Mouse (Mus musculus) myocyte (in vitro differentiated cells): ENCODE data around the gene Cisd1.

Experiments
- MAX ChIP-seq: IDR thresholded peaks from one replicate; pipeline ENCODE4 v1.6.1; 2011; ENCODE audit warnings: low read depth, mild to moderate bottlenecking, control low read depth
- POLR2A ChIP-seq: IDR thresholded peaks from one replicate; pipeline ENCODE4 v1.6.1; 2011; ENCODE audit warnings: low read depth, mild to moderate bottlenecking, control low read depth, moderate library complexity; ENCODE audit not compliant: insufficient read length

DNA sequence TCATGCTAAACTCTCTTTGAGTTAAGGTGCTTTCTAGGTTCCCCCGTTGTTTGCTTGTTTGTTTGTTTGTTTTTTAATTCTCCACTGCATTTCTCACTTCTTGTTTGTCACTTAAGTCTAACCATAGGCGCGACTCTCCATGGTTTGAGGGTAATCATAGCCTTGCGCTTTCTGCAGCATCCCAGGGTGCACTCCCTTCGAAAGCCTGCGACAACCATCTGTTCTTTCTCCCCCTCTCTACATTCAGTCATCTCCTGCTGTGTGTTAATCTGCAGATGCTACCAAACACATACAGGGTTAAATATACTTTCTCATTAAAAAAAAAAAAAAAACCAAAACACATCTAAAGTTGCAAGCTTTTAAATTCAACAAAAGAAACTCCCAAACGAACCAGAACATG is 28.3 kb downstream of the Cisd1 start:
- TF ChIP-seq POLR2A (no peak), MAX (no peak)
